Mouse (Mus musculus) spleen, postnatal 4 days (tissue): ENCODE measurements around the gene Immt.
A peak's percentile ranks its signal among the peaks of the same experiment; 100 is the strongest.

Source experiments
- DNase-seq, 2 experiments: peaks; one replicate each; pipeline ENCODE4 v3.0.0; 2022; ENCODE audit warnings: low spot score in 2 of 2

Gene Immt

GRCm38 (mm10) chr6:71830690-71831580 lies at the start of gene Immt:
Gene Immt (plus strand): TSS chr6:71831331.
- DNase-seq, result peak; percentile 98 to 99

- no peak for DNase-seq
Observed at GRCm38 (mm10) chr6:71783165-71783564, 48.0 kb upstream of the Immt start.

GRCm38 (mm10) chr6:71788348-71788747 lies 42.8 kb upstream of the Immt start:
- no peak for DNase-seq

- no peak for DNase-seq
Observed at GRCm38 (mm10) chr6:71791771-71792170, 39.4 kb upstream of the Immt start.

- no peak for DNase-seq
Observed at GRCm38 (mm10) chr6:71799391-71799790, 31.7 kb upstream of the Immt start.

GRCm38 (mm10) chr6:71801011-71801713 lies 30.0 kb upstream of the Immt start:
- peak in 1 of 2 experiments; percentile 31 for DNase-seq

GRCm38 (mm10) chr6:71801714-71802094 lies 29.4 kb upstream of the Immt start:
- DNase-seq, result no peak

GRCm38 (mm10) chr6:71803609-71804008 lies 27.5 kb upstream of the Immt start:
- DNase-seq, result no peak

- peak; percentile 53 to 81 for DNase-seq
Observed at GRCm38 (mm10) chr6:71804061-71804829, 26.9 kb upstream of the Immt start.

GRCm38 (mm10) chr6:71806713-71807112 lies 24.4 kb upstream of the Immt start:
- DNase-seq, result no peak

GRCm38 (mm10) chr6:71809890-71810289 lies 21.2 kb upstream of the Immt start:
- no peak for DNase-seq

- no peak for DNase-seq
Observed at GRCm38 (mm10) chr6:71812820-71813219, 18.3 kb upstream of the Immt start.

- no peak for DNase-seq
Observed at GRCm38 (mm10) chr6:71819764-71820292, 11.3 kb upstream of the Immt start.

GRCm38 (mm10) chr6:71823085-71823484 lies 8.0 kb upstream of the Immt start:
- no peak for DNase-seq

- peak; percentile 86 to 92 for DNase-seq
Observed at GRCm38 (mm10) chr6:71823488-71823887, 7.6 kb upstream of the Immt start.

- DNase-seq, result no peak
Observed at GRCm38 (mm10) chr6:71823961-71824360, 7.2 kb upstream of the Immt start.

- DNase-seq, result no peak
Observed at GRCm38 (mm10) chr6:71826869-71827268, 4.3 kb upstream of the Immt start, which contains the start of gene Mrpl35. Gene Mrpl35 (minus strand): TSS chr6:71826969.

GRCm38 (mm10) chr6:71829768-71830167 lies 1.4 kb upstream of the Immt start:
- no peak for DNase-seq

GRCm38 (mm10) chr6:71831581-71831960 lies 440 bp downstream of the Immt start:
- peak; percentile 94 to 96 for DNase-seq

GRCm38 (mm10) chr6:71836811-71837210 lies 5.7 kb downstream of the Immt start:
- no peak for DNase-seq

- DNase-seq, result no peak
Observed at GRCm38 (mm10) chr6:71839815-71840214, 8.7 kb downstream of the Immt start.
